Mouse (Mus musculus) cerebellum, adult 2 months (tissue): ENCODE measurements around the gene Dok7. TPM values are rescaled to one million over a fixed set of nuclear protein-coding genes. Genes with fewer than 3 reads are reported as not detected.

Source experiments
- DNase-seq, 2 experiments: peaks; one replicate each; pipeline ENCODE4 v3.0.0; 2021
- H3K27ac ChIP-seq: fragments of 200-500 bp; 2 replicates; pipeline ENCODE4 v1.5.1; 2012; ENCODE audit warnings: low read length, control low read depth, inconsistent platforms; ENCODE audit not compliant: insufficient read depth
- H3K27me3 ChIP-seq: fragments of 200-500 bp; 2 replicates; pipeline ENCODE4 v1.6.1; 2012; ENCODE audit warnings: inconsistent platforms, mild to moderate bottlenecking, low read length, moderate library complexity; ENCODE audit not compliant: control insufficient read depth, insufficient read depth
- H3K4me1 ChIP-seq: fragments of 200-500 bp; 2 replicates; pipeline ENCODE4 v1.6.1; 2011; ENCODE audit warnings: low read length; ENCODE audit not compliant: control insufficient read depth, insufficient read depth
- H3K4me3 ChIP-seq: fragments of 200-500 bp; replicated peaks from 2 replicates; pipeline ENCODE3; 2011; ENCODE audit warnings: mild to moderate bottlenecking, low read depth, low read length, control low read depth; ENCODE audit not compliant: insufficient read depth
- CTCF ChIP-seq: fragments of 200-500 bp; IDR thresholded peaks from 2 replicates; pipeline ENCODE4 v1.5.1; 2011; ENCODE audit warnings: low read depth, mild to moderate bottlenecking, control low read depth, low read length, moderate library complexity, borderline replicate concordance; ENCODE audit not compliant: insufficient read depth
- POLR2A ChIP-seq: fragments of 200-500 bp; IDR thresholded peaks from 2 replicates; pipeline ENCODE4 v1.6.1; 2011; ENCODE audit warnings: low read length, control low read depth, borderline replicate concordance; ENCODE audit not compliant: insufficient read depth
- WGBS: fragments of 180-500 bp; shearing (Covaris S2); methylation state at CpG from one replicate; pipeline ENCODE4 v1.1.7; 2018; 5-methylcytosine and 5-hydroxymethylcytosine counted together
- polyA plus RNA-seq: library from polyadenylated mRNA; depleted of rRNA; stranded (reverse); fragments of >200 nt; gene quantifications from 2 replicates; pipeline ENCODE4 v1.2.3, GENCODE M21; 2012

Gene Dok7
- polyA plus RNA-seq, 1 experiment: 19.0 TPM

DNA sequence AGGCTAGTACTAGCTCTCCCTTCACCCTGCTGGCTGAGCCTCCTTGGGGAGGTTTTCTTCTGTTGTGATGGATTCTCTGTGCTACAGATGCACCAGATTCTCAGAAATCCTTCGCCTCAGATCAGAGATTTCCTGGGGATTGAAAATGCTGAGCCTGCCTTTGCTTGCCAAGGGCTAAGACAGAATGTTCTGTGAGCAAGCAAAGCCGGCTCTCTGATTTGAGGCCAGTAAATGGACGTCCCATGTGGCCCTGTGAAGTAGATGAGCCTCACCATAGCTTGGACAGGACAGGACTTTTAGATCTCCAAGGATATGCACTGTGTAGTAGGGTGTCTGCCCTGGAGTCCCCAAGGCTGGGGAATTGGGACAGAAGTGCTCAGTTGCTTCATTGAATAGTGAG, 28.3 kb downstream of the Dok7 start:
- no peak overlapping the region for H3K27ac ChIP-seq
- TF ChIP-seq CTCF (no peak), POLR2A (no peak)
- H3K4me1 ChIP-seq: no peaks in the 10 kb centered on the region
- WGBS: 47% methylated on average over 3 of the region's 3 CpGs
- H3K27me3 ChIP-seq: no peaks in the 10 kb centered on the region
- no peak overlapping the region for H3K4me3 ChIP-seq
- DNase-seq: no peak

DNA sequence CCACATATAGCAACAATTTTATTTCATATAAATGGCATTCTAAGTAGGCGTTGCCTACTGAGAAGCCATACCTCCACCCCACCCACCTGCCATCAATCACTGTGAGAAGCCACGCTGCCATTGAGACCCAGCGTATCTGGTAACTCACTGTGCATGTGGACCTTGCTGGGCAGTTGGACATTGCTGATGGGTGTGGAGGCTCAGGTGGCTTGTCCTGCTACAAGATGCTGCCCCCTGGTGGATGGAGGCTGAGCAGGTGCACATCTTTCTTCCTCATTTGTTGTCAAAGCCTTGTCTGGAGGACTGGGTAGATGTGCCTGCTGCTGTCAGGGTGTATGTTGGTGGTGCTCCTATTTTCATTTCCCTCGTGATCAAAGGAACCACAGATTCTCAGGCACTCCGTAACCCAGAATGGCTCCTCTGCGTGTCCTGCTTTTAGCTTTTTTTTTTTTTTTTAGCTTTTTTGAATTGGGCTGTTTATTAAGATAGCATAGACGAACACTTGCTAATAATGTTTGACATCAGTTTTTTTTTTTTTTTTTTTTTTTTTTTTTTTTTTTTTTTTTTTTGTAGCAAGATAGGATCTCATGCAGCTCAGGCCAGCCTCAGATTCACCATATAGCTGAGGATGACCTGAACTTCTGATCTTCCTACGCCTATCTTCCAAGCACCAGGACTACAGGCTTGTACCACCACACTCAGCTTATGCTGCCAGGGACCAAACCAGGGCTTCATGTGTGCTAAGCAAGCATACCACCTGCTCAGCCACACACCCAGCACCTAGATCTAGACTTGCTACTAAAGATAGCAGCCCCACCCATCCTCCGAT, 32.4 kb downstream of the Dok7 start:
- Histone ChIP-seq H3K4me3 (no peak overlapping the region), H3K27me3 (no peaks in the 10 kb centered on the region), H3K4me1 (no peaks in the 10 kb centered on the region), H3K27ac (no peak overlapping the region)
- DNase-seq: peak; percentile 61 to 73
- 77% methylated on average over 9 of the region's 9 CpGs for WGBS
- no peak for TF ChIP-seq POLR2A
- TF ChIP-seq CTCF: peak; percentile 78

DNA sequence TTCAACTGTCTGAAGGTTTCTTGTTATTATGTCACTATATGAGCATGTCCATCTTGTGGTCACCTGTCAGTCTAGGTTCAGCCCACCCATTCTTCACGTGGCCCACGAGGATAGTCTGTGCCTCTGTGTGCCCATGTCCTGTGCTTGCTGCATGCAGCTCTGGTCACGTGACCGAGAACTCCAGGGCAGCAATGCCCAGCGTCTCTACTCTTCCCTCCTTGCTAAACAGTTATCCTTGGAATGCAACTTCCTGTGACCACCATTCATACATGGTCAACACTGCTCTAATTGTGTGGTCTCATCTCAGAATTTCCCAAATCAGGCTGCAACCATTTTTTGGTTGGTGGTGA, 33.0 kb downstream of the Dok7 start:
- TF ChIP-seq CTCF: no peak
- no peak for TF ChIP-seq POLR2A
- WGBS: 80% methylated on average over 5 of the region's 5 CpGs
- DNase-seq: no peak

DNA sequence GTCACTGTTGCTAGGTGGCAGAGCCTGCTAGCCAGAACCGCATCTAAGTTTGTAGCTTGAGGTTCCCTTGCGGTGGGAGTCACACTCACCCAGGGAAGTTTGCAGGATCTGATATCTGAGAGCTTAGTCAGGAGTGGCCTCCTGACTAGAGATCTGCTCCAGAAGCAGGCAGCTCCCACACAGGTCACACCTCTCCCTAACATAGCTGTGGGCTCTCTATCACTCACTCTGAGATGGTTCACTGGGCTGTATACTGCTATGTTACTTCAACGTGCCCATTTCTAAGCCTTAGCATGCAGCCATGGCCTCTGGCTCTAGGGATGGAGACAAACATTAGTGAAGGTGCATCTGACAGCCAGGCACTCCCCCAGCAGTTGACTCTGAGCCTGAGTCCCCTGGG, 35.1 kb downstream of the Dok7 start:
- no peak overlapping the region for H3K4me3 ChIP-seq
- no peak overlapping the region for H3K27ac ChIP-seq
- DNase-seq: no peak
- TF ChIP-seq CTCF: no peak
- TF ChIP-seq POLR2A: no peak
- H3K27me3 ChIP-seq: no peaks in the 10 kb centered on the region
- H3K4me1 ChIP-seq: no peaks in the 10 kb centered on the region
- 88% methylated on average over 3 of the region's 3 CpGs for WGBS

More for the DNA sequence above, 33.0 kb downstream of the Dok7 start:
- Histone ChIP-seq H3K4me1 (no peaks in the 10 kb centered on the region), H3K27me3 (no peaks in the 10 kb centered on the region), H3K27ac (no peak overlapping the region), H3K4me3 (no peak overlapping the region)

DNA sequence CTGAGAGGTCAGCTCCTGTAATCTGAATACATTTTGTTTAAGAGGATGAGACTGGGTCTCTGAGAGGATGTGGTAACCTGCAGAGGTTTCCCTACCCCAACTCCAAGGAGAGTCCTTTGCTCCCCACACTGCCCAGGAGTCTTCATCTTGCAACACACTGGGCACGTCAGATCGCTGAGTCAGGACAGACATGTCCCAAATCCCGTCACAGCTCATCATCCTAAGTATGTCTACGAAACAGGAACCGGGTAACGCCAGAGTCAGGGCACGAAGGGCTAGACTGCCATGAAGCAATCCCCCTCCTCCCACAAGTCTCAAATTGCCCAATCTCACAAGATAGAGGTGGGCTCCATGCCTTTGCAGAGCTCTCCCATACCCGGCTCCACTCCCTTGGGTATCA, 46.5 kb downstream of the Dok7 start:
- DNase-seq: no peak
- TF ChIP-seq CTCF (no peak), POLR2A (no peak)
- Histone ChIP-seq H3K27ac (no peak overlapping the region), H3K27me3 (no peaks in the 10 kb centered on the region), H3K4me1 (peaks cover 29% of the 10 kb centered on the region), H3K4me3 (peak overlapping the region; percentile 14)
- WGBS: 74% methylated on average over 8 of the region's 8 CpGs

DNA sequence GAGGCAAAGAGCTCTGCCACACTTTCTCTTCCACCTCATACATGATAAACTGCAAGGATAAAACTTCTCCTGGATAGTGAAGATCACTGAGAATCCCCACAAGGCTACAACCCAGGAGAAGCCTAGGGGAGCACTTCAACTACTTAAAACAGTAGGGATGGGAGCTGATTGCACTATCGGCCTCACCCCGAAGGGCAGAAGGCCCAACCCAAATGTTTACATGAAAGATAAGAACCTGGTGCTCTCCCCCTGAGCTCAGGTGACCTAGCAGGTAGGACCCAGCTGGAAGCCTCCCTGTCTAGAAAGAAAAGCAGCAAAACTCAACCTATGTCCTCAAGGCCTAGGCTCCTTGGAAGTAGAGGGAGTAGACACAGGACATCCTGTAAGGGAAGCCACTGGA, 47.0 kb downstream of the Dok7 start:
- no peaks in the 10 kb centered on the region for H3K27me3 ChIP-seq
- DNase-seq: no peak
- TF ChIP-seq POLR2A (no peak), CTCF (no peak)
- H3K4me3 ChIP-seq: peak overlapping the region; percentile 74
- H3K4me1 ChIP-seq: peaks cover 29% of the 10 kb centered on the region
- WGBS: 94% methylated on average over 2 of the region's 2 CpGs
- no peak overlapping the region for H3K27ac ChIP-seq

DNA sequence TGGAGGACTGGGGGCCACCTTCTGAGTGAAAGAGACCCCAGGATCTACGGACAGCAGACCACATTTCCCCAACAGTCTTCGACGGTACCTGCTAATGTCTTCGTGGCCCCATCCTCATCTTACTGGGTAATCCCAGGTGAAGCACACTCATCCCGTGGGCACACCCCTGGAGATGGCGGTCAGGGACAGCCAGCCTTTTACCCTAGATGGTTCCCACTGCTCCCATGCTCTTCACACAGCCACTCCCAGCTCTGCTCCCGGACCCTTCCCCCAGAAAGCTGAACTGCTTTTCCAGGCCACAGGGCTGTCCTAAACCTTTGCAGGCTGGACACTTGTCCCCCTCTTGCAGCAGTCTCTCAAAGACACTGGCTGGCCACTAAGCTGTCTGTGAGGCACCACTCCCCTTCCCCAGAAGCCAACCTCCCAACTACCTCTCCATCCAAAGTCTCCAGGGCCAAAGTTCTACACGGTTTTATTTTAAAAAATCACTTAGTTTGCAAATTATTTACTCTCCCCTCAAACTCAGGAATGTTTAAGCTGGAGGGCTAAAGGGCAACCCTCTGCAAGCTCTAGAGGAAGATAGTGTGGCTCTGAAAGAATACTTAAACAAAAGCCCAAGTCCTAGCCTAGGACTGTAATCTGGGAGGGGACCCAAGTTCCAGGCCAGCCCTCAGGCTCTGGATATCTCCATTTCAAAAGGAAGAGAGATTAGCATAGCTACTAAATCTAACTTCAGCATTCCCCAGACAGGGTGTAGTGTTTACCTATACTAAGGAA, 47.8 kb downstream of the Dok7 start:
- no peak for DNase-seq
- 74% methylated on average over 8 of the region's 8 CpGs for WGBS
- TF ChIP-seq POLR2A: no peak
- no peak for TF ChIP-seq CTCF
- no peaks in the 10 kb centered on the region for H3K27me3 ChIP-seq
- H3K4me1 ChIP-seq: peaks cover 29% of the 10 kb centered on the region
- H3K27ac ChIP-seq: no peak overlapping the region
- peak overlapping the region; percentile 74 for H3K4me3 ChIP-seq
